Mouse (Mus musculus) left cerebral cortex, adult 11 months (tissue): ENCODE results near the gene Glrb.

ENCODE experiments used
- DNase-seq: peaks from one replicate; pipeline ENCODE4 v3.0.0; 2022; ENCODE audit warnings: low spot score

The Glrb gene

GRCm38 (mm10) chr3:80913111-80913778, at the start of gene Glrb:
Glrb (minus strand) TSS chr3:80913660.
- DNase-seq: no peak

- no peak for DNase-seq
These were observed 46.5 kb upstream of the Glrb start for GRCm38 (mm10) chr3:80959965-80960364.

- peak; percentile 51 for DNase-seq
These were observed 45.1 kb upstream of the Glrb start for GRCm38 (mm10) chr3:80958591-80958990.

GRCm38 (mm10) chr3:80913779-80914284, 372 bp upstream of the Glrb start:
- DNase-seq: no peak

DNA sequence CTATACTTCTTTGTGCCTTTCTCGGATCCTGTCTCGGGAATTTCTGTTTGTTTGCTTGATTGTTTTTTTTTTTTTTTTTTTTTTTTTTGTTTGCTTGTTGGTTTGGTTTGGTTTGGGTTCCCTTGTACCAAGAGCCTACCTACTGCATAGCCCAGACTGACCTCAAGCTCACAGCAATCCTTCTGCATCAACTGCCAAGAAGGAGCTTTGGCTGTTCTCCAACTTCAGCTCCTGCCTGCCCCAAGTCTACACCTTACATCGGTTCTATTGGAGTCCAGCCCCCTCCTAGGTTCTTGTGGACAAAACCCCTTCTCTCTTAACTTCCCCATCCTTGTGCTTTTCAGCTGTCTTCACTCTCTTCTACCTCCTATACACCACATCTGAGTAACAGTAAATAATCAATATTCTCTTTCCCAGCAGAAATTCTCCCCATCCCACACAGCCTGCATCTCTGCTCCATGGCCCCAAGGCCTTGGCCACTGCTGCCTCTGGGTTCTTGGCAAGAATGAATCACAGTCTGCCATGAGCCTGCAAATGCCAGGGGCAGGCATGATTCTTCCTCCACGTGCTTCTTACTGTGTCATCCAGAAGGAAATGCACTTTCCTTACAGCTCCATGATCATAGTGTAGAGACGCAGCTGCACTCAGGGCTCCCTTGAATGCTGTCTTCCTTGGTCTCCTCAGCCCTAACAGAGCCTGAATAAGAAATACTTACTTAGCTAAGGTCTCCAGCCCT, 18.5 kb downstream of the Glrb start:
- DNase-seq: no peak

DNA sequence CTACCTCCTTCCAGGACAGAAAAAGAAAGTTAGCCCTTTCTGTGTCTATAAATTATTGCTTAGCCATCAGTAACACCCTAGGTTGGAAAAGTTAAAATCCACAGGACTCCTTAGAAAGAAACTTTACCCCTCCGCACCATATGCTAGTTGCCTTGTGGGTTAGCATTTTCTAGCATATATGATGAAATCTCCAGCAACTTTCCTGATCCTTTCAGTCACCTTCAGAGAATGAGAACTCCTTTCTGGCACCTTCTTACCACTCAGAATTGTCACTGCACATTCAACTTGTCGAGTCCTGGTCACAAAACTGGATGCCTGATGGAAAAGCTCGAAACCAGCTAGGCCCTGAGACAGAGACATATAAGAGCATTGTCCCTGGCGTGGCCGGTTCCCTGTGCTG, 19.1 kb downstream of the Glrb start:
- no peak for DNase-seq

GRCm38 (mm10) chr3:80893055-80893690, 20.3 kb downstream of the Glrb start:
- DNase-seq: no peak

DNA sequence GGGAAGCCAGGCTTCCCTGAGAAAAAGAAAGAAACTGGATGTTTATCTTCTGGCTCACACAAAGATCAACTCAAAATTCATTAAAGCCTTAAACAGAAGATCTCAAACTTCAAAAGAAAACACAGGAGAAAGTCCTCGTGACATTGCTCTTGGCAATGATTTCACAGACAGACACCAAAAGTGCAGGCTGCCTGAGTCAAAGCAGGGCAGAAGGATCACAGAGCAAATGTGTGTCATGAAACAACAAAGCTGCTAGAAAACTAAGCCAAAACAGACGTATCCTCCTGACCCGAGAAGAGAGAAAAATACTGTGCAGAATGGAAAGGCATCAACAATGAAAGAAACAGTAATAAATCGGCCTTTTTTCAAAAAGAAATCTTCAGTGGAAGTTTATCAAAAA, 22.4 kb downstream of the Glrb start:
- DNase-seq: no peak

DNA sequence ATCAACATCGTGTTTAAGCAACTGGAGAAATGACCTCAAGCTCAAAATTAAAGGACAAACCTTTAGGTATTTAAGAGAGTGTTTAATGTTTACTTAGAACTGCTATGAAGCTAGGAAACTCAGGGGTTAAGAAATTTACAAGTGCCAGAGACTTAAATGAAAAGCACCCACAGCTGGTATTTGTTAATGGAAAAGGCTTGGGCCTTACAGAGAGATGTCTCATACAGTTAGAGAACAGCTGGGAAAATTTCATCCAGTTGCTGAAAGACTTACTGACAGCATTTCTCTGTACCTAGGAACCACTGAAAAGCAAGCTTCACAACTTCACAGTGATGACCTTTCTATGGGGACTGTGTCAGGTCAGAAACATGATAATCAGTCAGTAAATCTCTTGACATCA, 28.3 kb downstream of the Glrb start:
- DNase-seq: no peak

- DNase-seq: no peak
These were observed 29.9 kb downstream of the Glrb start for GRCm38 (mm10) chr3:80883601-80884000.

- no peak for DNase-seq
These were observed 32.7 kb downstream of the Glrb start for GRCm38 (mm10) chr3:80880660-80881293.

- DNase-seq: no peak
These were observed 34.9 kb downstream of the Glrb start for GRCm38 (mm10) chr3:80878571-80878970.

- DNase-seq: no peak
These were observed 38.6 kb downstream of the Glrb start for GRCm38 (mm10) chr3:80874690-80875353.

DNA sequence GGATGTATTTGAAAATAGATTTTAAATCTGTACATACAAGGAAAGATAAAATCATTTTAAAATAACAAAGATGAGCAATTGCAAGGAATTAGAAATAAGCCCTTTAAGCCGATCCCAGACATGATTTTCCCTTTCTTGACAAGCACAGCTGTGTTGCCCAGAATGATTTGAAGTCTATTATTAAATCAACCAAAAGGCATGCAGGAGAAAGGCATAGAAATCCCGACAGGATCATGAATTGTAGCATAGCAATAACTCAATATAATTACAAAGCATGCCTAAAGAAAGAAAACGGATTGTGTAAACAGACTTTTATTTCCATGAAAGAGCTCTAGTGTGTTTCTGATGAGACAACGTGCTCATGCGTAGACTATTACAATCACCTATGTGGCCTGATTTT, 39.4 kb downstream of the Glrb start:
- no peak for DNase-seq

DNA sequence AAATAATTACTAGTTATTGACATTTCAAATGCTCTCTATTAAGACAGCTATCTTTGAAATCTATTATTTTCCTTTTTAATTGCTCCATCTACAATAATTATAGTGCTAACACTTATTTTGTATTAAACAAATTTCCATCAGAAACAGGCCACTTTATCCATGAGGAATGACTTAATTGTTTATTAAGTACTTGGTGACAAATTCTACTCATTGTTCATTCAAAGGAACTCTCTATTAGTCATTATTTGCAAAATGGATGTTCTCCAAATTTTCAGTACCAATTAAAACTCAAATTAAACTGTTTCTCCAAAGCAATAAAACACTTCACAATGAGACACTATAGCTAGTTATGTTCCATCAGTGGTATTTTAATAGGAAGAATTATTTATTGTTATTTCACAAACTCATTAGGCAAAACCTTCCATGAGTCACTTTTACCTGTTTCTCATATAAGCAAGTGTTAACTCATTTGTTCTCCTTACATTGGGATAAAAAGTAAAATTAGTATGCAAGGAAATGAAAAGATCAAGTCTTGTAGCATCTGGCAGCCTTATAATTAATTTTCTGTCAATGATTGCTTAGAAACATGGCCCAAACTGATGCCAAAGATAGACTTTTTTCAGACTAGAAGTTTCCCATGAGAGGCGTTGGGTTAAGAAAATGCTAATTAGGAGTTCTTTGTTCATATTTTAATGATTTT, 41.8 kb downstream of the Glrb start:
- no peak for DNase-seq

DNA sequence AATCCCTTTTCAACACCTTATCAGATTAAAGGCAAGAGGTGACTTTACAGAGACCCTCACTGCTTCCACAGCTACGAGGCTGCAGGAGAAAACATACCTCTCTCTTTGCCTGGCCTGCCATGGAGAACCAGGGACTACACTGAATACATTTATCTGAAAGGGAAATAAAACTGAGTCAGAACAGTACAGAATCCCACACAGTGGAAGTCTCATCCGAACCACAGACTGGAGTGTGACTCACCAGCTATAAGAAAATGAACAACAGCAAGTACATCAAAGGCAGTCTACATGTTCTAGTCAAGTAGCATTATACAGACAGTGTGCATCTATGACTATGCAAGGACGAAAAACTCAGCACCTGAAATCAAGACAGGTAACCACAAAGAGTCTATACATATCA, 46.1 kb downstream of the Glrb start:
- DNase-seq: peak; percentile 37

GRCm38 (mm10) chr3:80852912-80853507, 60.5 kb downstream of the Glrb start:
- DNase-seq: no peak

DNA sequence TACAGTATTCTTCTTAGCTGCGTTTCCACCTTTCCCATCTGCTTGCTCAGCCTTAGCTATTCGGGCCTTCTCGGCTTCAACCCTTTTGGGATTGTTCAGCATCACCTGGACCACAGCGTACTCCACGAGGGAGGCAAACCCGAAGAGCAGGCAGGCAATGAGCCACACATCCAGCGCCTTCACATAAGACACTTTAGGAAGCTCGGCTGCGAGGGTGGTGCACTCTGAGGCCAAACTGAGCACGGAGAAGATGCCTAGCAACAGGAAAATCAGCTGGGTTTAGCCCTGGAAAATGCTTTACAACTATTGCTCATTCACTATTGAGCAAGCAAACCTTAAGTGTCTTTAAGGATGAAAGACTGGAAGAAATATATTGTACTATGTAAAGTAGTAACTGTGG, 62.5 kb downstream of the Glrb start:
- DNase-seq: no peak

- DNase-seq: peak; percentile 9
These were observed 67.8 kb downstream of the Glrb start for GRCm38 (mm10) chr3:80845634-80846033.

- no peak for DNase-seq
These were observed 73.6 kb downstream of the Glrb start for GRCm38 (mm10) chr3:80839845-80840244.

- DNase-seq: no peak
These were observed 75.9 kb downstream of the Glrb start for GRCm38 (mm10) chr3:80837583-80837982.
